Mouse (Mus musculus) kidney, postnatal 10 days (tissue): ENCODE data around the gene Adamts5.

Experiments used
- DNase-seq: peaks from one replicate; pipeline ENCODE4 v3.0.0; 2021; ENCODE audit warnings: mixed read lengths

The Adamts5 gene

GRCm38 (mm10) chr16:85901581-85901910 lies at the start of gene Adamts5:
Gene Adamts5 (minus strand): TSS chr16:85901828.
- DNase-seq = peak; percentile 62

DNA sequence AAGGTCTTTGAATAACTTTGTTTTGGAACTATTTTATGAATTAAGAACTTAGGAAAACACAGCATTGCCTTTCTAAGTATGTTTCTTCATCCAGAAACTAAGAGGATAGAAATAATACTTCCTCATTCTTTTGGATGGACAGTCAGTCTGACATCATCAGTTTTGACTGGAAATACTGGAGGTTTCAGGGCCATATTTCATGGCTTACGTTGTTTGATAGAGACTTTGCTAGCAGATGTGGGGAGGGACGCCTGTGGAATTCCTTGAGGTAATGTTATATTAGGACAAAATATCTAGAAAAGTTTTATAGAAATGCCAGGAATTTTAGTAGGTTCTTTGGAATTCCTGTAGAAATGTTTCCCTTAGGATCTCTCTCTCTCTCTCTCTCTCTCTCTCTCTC lies 48.7 kb upstream of the Adamts5 start:
- no peak for DNase-seq

GRCm38 (mm10) chr16:85926004-85926403 lies 24.4 kb upstream of the Adamts5 start:
- DNase-seq = no peak

- DNase-seq = no peak
These were observed 20.8 kb upstream of the Adamts5 start for GRCm38 (mm10) chr16:85922454-85922853.

DNA sequence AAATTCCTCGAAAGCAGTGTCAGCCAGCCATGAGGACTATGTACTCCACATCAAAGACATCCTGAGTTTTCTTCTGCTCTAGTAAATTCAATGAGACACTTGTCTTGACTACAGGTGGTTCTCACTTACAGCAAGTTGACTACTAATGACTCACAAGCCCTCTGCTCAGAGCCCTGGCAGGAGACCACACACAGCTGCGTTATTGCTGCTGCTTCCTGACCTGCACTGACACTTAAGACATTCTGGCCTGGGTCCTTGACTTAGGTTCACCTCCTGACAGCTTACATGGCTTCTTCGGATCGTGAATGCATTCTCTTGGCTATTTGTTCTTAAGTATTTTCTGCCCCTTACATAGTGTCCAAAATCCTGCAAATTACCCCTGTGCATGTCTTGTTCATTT lies 18.5 kb upstream of the Adamts5 start:
- DNase-seq = no peak

- peak; percentile 76 for DNase-seq
These were observed 687 bp downstream of the Adamts5 start for GRCm38 (mm10) chr16:85900702-85901580.

- peak; percentile 71 for DNase-seq
These were observed 1.6 kb downstream of the Adamts5 start for GRCm38 (mm10) chr16:85899790-85900587.

DNA sequence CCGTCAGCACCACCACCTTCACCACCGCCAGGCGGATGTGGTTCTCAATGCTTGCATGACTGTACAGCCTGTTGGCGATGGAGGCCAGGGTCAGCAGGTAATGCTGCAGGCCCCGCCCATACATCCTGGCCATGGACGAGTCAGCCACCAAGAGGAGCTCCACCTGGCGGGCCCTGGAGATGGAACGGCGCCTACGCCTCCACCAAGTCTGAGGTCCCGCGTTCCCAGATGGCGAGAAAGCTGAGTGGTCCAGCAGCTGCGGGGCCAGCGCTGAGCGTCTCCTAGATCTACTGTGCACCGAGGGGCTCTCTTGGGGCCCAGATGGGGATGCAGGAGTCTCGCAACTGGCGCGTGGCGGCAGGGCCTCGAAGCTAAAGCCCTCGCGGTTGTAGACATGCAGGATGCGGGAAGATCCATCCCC lies 2.3 kb downstream of the Adamts5 start:
- peak; percentile 69 for DNase-seq

- DNase-seq = no peak
These were observed 2.8 kb downstream of the Adamts5 start for GRCm38 (mm10) chr16:85898816-85899215.

GRCm38 (mm10) chr16:85898391-85898790 lies 3.2 kb downstream of the Adamts5 start:
- DNase-seq = peak; percentile 44

- DNase-seq = no peak
These were observed 3.8 kb downstream of the Adamts5 start for GRCm38 (mm10) chr16:85897854-85898253.

DNA sequence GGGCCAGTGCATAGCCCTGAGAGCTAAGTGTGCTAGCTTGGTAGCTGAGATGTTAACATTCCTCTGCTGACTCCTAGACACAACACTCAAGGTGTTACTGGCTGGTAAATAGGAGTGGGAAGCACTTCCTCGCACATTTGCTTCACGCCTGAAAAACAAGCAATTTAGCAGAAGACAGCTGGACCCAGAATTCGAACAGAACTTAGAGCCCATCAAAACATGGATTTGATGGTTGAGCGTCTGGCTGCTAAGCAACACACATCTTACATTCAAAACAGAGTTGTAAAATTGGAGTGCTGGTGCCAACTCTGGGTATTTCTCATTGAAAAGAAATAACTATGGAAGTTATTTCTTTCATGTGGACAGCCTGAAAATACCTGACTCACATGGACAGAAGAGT lies 5.7 kb downstream of the Adamts5 start:
- DNase-seq = no peak

DNA sequence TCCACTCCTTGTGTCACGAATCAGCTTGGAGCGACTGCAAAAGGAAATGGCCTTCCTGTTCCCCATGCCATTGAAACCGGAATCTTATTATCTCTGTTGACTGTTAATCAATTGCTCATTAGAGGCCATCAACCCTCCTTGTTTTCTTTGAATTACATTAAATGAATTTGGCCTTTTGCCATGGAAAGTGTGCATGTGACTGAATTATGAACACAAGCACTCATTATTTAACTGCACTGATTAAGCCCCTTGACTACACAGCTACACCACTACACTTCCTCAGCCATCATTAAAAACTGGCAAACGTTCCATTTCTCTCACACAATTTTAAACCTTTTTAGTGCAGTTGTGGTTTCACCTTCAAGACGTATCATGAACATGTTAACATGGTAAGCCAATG lies 11.8 kb downstream of the Adamts5 start:
- no peak for DNase-seq

DNA sequence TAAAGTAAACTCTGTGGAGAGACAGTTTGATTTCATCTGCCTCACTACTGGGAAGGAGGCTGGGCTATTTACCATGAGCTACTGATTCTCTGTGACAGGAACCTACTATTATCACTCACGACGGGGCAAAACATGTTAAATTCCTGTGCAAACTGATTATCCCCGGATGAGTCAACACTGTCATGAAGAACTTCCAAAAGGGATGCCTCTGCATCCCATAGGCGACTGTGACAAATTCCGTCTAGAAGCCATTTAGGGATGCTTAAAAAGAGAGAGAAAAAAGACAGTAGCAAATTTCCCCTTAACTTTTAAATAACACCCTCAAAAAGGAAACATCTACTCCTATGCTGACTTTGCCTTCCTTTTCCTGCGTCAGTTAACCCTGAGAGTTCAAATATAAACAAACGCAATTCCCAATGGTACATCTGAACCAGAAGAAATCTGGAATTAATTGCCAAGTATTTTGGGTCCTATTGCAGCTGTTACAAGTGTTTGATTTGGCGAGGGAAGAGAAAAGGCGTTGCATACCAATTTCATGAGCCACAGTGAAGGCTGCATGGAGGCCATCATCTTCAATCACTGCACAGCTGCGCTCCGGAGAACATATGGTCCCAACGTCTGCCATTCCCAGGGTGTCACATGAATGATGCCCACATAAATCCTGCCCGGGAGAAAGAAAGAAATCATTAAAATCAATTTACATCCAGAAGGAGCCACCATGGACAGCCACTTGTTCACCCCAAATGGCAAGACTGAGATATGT lies 14.2 kb downstream of the Adamts5 start:
- DNase-seq = peak; percentile 38

- no peak for DNase-seq
These were observed 22.6 kb downstream of the Adamts5 start for GRCm38 (mm10) chr16:85879075-85879474.

- DNase-seq = no peak
These were observed 27.5 kb downstream of the Adamts5 start for GRCm38 (mm10) chr16:85874141-85874540.

DNA sequence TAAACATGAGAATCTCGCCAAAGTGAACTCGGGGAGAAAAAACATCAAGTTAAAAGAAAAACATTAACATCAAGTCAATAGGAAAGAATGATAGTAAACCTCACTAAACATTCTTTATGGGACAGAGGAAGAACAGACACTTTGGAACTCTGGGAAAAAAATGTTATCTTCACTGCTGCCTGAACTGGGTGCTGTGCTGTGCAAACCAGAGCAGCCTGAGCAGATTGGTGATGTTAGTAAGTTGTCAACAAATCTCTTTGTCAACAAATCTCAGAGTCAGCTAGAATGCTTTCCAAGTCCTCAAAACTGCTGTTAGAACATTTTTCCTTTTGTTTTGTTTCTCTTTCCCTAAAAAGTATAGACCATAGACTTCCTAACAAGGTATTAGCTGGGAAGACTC lies 29.7 kb downstream of the Adamts5 start:
- DNase-seq = no peak

DNA sequence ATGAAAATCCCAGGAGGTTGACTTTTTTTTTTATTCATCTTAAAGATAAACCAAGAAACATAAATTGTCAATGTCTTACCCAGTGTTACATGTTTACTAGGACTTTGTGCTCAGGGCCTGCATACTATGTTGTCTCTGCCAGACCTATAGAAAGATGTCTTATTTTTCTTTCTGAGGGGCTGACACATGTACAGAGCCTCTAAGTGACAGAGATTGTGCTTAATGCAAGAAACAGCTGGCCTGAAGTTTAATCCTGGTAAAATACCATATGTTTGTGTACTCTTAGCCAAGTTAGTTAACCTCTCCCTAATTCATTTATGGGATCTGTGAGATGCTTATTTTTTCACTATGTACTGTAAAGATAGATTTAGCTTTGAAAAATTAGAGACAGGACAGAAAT lies 30.4 kb downstream of the Adamts5 start:
- DNase-seq = no peak

DNA sequence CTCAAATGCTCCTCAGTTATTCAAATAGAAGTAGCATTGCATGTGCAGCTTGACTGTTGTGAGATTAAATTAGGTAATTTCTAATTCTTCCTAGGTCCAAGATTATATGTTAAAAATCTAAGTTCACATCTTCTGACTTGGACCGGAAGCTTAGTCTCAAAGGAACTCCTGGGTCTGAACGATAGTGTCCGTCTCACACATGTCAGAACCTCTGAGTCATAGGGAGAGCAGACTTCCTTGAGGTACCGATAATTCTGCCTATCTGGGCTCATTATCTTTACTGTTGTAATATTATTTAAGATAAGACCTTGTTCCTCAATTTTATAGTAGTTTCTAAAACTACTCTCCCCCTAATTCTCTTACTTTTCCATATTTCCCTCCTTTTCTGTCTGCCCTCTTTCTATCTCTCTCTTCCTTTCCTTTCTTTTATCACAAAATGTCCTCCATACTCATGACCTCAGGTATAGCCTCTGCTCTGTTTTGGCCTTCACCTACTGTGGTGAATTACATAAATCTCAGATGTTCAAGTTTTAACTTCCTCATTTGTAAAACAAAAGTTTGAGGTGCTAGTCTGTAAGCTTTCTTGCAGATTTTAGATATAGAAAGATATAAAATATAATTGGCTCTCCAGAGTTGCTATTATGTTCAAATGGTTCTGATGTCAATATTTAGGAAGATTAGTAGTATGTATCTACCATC lies 36.8 kb downstream of the Adamts5 start:
- no peak for DNase-seq

GRCm38 (mm10) chr16:85854505-85854904 lies 47.1 kb downstream of the Adamts5 start:
- no peak for DNase-seq

DNA sequence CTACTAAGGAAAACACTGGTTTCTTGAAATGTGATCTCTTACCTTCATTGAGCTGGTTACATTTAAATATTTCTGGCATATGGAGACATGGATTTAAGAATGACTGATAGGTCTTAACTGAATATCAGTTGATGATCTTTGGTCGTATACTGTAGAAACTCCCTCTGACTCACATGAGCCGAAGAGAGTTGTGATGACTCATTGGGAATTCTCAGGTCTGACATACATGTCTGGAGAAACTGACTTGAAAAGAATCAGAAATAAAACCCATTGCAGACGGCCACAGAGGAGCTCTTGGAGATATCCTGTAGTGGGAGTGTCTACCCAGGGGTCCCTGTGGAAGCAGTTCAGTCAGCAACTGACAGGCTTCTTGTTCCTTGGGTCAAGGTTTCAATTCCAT lies 74.6 kb downstream of the Adamts5 start:
- DNase-seq = no peak

- DNase-seq = no peak
These were observed 79.2 kb downstream of the Adamts5 start for GRCm38 (mm10) chr16:85822330-85822916.
